Mouse (Mus musculus): ENCODE results near the gene Sh3bp2.

DNA sequence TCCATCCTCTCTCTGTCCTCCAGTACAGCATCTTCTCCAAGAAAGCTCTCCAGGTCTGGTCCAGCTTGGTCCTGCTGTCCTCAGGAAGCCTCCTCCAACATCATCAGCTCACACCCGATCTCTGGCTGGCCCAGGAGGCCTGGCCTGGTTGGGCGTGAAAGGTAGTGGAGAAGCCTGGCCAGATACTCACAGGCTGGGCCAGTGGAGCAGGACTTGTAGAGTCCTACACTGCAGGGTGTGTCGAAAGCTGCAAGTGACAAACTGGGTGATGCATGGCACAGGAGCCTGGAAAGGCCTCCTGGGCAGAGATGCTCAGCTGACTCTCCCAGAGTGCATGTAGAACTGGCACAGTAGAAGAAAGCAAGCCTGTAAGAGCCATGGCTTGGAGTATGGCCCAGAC is 4.3 kb upstream of the Sh3bp2 start:
- TF ChIP-seq FLI1 (IDR thresholded peaks at IDR 0.05; ENCODE audit: low read length) (no peak), GATA1 (IDR thresholded peaks at IDR 0.05; ENCODE audit: borderline replicate concordance, low read length) (no peak)
